Mouse (Mus musculus) liver, embryonic 14.5 days (tissue): ENCODE measurements around the gene Rnasek.

Experiments
- CTCF ChIP-seq: IDR thresholded peaks from 2 replicates; pipeline ENCODE4 v1.5.1; 2016; ENCODE audit warnings: antibody characterized with exemption, low read depth, control low read depth
- EP300 ChIP-seq: IDR thresholded peaks from 2 replicates; pipeline ENCODE4 v1.6.1; 2016; ENCODE audit warnings: antibody characterized with exemption, low read depth

DNA sequence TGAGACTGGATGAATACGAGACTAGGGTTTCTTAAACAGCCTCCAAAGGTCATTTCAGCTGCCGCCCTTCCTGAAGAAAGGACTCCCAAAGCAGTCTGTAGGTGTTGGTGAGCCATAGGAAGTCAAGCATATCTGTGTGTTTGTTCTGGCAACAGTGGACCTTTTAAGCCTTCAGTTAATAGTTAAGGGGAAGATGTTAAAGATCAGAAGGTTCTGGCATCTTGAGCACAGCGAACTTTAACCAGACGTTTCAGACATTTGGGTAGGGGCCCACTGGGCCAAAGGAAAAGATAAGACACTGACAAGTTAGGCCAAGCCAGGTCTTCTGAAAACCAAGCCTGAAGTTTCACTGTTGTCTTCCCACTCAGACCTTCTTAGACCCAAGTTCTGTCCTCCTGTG is 21.6 kb downstream of the Rnasek start:
- TF ChIP-seq CTCF, result no peak
- TF ChIP-seq EP300, result no peak
